Mouse (Mus musculus) CD4-positive, CD25-positive, alpha-beta regulatory T cell, adult 4 months (primary cell): Measurements from ENCODE around the gene Tpt1. TPM values are rescaled to one million over a fixed set of nuclear protein-coding genes. Genes with fewer than 3 reads are reported as not detected.
"Not testable (repeated sequence)": the region's sequence is repeated elsewhere in the genome, so short reads cannot be mapped to it uniquely, and the experiment has no call there.

Source experiments
- ATAC-seq: one replicate; pipeline ENCODE4 v1.8.0; 2017
- polyA plus RNA-seq, 2 experiments: library from polyadenylated mRNA; unstranded; fragments of 100-300 nt; shearing (Covaris generic); gene quantifications; one replicate each; pipeline ENCODE4 v1.2.1; 2017

The Tpt1 gene
- 1,000 to 10,000 TPM; 1,301 to 2,015 TPM for polyA plus RNA-seq

DNA sequence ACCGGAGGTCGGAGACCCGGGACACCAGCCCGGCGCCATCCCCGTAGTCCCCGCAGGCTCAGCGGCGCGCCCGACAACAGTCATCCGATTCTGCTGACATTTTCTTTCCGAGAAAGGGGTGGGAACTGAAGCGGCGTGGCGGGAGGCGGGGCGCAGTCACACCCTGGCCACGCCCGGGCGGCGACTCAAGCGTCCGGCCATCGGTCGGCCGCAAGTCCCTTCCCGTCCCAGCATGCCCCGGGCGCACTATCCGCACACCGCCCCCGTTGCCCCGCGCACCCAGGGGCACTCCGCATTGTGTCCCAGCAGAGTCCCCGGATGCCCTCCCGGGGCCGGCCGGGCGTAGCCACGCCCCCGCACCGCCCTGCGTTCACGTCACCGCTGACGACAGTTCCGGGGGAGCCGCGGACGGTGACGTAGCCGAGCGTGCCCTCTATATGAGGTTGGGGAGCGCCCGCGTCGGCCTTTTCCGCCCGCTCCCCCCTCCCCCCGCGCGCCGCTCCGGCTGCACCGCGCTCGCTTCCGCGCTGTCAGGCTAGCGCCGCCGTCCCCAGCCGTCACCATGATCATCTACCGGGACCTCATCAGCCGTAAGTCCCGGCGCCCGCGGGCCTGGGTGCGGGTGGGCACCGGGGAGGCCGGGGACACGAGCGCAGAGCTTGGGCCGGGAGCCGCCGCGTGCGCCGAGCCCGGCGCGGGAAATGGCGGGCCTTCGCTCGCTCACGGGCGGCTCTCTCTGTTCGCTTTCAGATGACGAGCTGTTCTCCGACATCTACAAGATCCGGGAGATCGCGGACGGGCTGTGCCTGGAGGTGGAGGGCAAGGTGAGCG, at the start of gene Tpt1:
Gene Tpt1 (plus strand): TSS at position 227 of the 831 bp plus-strand sequence.
- peak; percentile 87 for ATAC-seq

DNA sequence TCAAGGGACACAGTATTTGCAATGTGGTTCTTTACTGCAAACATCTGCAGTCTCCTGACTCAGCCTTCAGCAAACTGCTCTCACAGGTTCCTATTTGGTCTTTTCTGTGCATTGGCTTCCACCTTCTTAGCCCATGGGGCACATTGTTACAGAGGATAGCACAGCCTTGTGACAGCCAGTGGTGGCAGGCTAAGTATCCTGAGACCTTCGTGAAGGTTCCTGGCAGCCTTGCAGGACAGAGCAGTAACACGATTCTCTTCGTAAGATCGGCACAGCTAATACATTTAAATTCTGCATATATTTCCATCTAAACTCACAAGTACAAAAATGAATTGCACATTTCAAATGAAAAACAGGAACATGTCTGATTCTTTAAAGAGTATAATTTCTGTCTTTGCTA, 49.0 kb upstream of the Tpt1 start:
- no peak for ATAC-seq

DNA sequence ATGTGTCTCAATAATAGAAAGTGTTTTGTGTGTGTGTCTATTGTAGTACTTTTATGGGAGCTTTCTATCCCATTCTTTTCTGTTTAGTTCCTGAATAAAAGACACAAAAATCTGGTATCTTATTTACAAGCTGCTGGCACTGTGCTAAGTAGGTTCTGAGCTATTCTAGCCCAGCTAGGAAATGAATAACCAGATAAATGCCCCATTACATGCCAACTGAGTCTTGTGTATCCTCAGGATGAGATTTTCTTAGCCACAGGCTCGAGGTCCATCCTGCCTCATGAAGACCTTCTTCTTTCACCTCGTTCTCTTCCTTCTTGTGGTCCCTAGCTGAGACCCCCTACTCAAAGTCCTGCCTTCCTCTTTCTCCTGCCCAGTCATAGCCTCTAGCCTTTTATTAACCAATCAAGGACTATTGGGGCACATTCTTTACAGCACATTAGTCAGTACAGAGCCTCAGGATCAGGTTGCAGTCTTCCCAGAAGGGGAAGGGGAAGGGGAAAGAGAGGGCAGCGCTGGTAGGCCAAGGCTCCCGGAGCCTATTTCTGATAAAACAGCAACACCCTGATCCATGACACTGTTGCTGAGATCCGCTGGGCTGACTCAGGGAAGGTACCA, 47.0 kb upstream of the Tpt1 start:
- ATAC-seq, result no peak

DNA sequence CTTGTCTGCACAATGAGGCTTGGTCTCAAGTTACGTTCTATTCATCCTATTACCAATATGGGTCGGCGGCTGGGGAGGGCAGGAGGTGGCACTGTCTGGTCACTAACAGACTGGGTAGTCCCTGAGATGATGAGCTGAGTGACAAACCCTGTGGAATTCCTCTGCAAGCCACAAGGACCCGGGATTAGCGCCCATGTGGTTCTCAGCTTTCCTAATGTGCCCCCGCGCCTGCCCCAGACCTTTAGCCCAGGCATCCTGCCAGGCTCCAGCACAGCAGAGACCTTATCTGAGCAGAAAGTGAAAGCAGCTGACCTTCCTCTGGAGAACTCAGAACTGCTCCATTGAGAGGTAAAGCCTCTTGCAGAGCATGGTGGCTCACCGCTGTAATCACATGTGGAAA, 37.1 kb upstream of the Tpt1 start:
- no peak for ATAC-seq

DNA sequence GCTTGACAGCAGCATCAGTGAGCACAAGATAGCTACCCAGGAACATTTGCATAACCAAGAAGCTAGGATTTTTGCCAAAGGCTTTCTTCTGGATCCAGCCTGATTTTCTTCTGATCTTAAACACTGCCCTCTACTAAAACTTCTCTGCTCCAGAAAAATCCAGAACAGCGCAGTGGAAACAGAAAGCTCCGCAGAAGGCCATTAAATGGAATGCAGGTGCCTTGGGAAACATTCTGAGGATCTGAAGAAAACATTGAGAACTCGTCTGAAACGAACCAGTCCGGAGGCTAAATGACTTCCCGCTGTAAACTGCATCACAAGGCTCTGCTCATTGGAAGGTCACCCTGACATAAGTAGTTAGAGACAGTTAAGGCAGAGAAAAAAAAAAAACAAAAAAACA, 35.0 kb upstream of the Tpt1 start:
- ATAC-seq, result no peak

DNA sequence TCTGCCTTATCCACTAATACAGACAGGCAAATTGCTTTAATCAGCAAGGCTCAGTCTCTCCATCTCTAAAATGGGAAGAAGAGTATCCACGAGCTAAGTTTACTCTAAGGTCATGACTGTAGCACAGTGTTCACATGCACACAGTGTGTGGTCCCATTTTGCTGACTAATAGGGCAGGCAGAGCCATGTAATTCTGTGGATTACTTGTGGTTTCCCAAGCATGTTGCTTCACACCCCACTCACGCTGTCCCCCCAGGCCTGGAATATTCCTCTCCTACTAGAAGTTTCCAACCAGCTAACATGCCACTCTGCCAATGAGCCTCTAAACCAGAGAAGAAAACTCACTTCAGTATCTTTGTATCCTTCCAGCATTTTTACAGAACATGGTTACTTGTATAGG, 26.4 kb upstream of the Tpt1 start:
- no peak for ATAC-seq

DNA sequence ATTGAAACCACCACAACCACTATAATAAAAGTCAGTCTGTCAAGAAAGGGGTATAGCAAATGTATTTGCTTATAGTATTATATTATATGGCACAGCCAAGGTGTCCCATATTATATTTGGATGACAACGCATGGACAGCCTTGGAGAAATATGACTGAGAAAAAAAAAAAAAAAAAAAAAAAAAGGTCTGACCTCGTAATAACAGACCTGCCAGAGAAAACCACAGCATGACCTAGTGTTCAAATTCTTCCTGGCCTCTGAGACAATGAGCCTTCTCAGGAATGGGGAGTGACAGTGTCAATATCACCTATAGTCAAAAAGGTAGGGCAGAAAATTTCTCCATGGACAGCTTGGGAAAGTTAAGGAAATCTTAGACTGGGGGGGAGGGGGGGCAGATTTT, 25.6 kb upstream of the Tpt1 start:
- no peak for ATAC-seq

DNA sequence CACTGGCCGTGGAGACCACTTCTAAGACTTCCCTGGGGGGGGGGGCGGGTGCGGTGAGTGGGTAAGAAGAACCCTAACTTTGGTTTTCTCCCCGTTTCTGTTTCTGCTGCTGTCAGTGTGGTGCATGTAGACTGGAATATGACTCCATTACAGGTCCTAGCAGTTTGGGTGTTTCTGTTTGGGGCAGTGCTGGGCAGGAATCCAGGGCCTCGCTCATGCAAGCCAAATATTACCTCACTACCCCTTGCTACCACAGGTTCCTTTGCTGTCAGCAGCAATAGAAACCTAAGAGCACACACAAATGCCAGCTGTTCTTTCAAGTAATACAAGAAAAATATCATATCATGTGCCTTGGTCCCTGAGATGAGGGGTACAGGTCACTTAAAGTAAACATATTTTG, 24.9 kb upstream of the Tpt1 start:
- no peak for ATAC-seq

DNA sequence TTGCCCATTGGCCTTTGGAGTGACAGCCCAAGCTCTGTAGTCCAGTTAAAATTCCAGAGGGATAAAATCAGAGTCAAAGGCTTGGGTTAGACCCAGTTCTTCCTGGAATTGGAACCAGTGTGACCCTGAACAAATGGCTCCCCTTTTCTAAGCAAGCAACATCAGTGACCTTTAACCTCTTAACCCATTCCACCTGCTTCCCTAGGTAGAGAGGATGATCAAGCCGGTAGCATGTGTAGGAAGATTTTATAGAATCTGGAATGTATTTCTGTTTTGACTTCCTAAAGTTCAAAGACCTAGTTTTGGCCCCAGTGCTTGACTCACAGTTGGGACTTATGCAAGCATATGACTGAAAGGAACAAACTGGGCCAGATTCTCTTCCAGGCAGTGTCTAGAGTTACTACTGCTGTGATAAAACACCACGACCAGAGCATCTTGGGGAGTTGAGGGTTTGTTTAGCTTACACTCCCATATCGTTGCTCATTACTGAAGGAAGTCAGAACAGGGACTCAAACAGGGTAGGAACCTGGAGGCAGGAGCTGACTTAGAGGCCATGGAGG, 18.0 kb upstream of the Tpt1 start:
- ATAC-seq, result no peak

DNA sequence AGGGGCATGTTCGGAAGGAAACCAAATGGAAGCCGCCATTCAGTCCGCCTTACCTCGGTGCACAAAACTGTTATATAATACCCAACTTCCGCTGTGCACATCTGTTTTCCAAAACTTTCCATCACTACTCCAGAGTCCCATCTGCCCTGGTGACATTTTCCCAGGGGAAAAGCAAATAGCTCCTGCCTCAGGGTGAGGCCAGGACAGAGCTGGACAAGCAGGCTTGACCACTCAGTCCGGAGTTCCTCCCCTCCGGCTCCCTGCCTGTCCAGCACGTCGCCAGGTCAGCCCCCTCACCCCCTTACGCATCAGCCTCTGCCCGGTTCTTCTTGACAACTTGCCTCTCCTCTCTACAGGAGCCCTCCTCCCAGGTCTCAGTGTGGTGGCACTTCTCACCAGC, 16.7 kb upstream of the Tpt1 start:
- no peak for ATAC-seq

DNA sequence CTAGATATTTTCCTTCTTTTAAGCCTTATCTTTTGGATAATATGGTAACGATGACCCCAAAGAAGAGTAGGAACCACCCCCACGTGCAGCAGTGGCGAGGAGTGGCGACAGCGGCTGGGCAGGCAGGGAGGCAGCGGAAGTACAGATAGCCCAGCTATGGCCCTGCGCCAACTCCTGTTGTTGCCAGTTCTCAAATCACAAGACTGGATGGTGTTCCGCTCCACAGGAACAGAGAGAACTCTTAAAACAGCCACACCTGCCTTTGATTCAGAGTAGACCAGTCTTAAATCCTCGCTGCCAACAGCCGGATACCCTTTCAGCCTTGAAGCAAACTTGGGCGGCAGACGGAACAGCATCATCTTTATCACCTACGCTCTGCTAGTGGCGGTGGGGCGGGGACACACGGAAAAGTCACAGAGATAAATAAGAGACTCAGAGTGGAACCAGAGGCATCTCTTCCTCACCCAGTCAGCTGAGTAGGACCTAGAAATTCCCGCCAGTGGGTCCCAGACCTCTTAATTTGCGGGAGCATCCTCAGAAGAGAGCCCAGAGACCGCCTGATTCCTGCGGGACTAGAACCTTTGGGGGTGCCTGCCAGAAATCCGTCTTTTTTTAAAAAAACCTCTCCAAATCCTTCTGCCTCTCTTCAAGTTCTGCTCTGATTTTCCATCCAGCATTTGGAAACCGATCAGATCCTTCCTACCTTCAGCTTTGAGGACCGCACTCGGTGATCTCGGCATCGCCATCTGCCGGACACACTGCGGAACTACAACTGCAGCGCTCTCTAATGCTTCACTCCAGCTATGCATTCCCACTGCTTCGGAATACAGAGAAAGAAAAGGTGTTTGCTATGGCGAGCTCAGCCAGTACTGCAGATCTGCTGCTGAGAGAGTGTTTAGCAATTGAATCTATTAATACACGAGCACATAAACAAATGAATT, 15.8 kb upstream of the Tpt1 start:
- ATAC-seq, result peak; percentile 78

DNA sequence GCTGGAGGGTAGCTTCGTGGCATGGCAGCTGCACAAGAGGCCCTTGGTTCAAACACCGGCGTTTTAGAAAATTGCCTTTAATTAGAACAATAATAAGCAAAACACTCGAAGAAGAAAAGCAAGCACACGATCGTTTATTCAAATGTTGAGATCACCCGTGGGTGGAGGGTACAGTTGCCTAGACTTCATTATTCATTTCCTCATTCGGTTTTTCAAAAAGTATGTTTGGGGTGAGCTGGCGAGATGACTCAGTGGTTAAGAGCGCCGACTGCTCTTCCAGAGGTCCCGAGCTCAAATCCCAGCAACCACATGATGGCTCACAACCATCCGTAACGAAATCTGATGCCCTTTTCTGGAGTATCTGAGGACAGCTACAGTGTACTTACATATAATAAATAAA, 15.1 kb upstream of the Tpt1 start:
- ATAC-seq, result not testable (repeated sequence)

DNA sequence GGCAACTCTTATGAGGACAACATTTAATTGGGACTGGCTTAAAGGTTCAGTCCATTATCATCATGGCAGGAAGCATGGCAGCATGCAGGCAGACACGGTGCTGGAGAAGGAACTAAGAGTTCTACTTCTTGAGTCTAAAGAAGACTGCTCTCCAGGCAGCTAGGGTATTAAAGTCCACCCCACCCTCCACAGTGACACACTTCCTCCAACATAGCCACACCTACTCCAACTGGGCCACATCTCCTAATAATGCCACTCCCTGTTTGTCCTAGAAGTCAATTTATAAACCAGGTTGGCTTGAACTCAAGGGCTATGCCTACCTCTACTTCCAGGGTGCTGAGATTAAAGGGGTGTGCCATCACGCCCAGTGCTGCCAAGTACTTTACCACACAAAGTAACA, 12.9 kb upstream of the Tpt1 start:
- no peak for ATAC-seq

DNA sequence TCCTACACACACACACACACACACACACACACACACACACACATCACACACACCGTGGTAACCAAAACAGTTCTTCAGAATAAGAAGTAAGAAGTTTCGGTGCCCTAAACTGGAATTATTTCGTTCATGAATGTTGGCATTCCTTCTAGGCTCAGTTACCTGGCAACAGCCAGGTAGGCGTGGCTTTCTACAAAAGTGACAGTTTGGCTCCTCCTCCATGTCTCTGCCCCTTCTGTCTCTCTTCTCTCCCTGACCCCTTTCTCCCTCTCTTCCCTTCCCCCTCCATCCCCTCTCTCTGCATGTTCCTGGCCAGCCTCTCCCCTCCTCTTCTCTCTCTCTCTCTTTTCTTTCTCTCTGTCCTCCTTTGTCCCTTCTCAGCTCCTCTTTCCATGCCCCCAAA, 11.9 kb upstream of the Tpt1 start:
- no peak for ATAC-seq

DNA sequence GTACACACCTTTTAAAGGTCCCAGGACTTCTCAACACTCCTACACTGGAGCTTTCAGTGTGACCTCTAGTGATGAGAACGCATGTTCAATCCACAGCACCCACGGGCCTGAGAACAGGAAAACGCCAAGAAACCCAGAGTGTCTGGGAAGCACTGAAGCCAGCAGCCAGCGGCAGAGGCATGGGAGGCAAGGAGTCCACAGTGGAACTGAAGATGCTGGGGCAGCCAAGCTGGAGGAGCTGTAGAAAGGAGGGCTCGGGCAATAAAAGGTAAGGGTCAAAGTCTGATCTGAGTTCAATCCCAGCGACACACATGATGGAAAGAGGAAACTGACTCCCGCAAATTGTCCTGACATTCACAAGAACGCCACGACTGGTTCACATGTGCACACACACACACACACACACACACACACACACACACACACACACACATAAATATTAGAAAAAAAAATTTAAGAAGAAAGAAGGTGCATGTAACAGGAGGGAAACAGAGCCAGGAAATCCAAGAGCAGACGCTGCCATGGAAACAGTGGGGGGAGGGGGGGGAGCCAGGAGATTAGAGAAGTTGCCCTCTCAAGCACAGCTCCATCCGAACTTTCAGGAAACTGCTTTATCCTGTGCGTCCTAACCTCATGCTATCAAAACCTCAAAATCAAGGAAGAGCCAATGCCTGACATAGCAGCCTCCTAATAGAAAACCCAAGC, 11.2 kb upstream of the Tpt1 start:
- ATAC-seq, result no peak

DNA sequence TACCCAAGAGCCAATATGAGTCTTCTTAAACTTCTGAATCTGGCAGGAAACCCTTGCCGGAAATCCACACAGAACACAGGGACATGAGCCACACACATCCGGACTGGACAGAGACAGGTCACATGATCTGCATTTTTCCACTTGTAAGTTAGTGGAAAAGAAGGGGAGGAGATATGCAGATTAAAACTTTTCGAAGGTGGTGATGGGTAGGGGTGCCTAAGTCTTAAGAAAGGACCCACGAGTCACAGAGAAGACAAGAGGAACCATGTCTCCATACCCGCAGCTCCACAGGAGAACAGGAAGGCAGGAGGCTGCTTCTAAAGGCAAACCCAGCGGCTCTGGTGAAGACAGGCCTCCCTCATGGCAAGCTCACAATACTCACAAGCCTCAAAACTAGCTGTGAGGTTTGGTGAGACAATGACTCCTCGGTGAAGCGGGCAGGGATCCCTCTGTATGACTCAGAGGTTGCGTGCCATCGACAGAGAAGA, 10.6 kb upstream of the Tpt1 start:
- ATAC-seq, result peak; percentile 73

DNA sequence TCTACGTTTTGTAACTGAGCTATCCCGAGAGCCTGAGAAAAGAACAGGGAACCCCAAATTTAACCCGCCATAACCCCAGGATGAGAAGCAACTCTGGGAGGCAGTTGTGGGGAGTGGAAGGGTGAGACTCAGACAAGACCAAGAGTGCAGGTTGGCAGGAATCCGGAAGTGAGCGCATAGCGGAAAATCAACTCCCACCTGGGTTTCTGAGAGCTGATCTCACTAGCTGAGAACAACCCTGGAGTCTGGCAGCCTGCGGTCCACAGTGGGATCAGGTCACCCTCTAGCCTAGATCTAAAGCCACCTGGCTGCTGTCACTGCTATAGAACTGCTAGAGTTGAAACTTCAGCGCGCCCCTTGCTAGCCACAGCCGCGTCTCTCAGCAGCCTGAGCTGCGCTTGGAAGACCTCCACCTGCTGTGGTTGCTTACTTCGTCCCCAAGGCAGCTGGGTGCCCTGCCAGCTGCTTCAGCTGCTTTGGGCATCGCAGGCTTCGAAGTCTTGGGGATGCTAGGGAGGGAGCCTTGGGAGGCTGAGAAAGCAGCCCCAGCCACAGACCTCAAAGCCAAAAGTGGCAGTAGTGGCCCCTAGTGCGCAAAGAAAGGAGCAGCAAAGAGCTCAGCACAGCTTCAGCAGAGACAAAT, 10.0 kb upstream of the Tpt1 start:
- ATAC-seq, result peak; percentile 73

DNA sequence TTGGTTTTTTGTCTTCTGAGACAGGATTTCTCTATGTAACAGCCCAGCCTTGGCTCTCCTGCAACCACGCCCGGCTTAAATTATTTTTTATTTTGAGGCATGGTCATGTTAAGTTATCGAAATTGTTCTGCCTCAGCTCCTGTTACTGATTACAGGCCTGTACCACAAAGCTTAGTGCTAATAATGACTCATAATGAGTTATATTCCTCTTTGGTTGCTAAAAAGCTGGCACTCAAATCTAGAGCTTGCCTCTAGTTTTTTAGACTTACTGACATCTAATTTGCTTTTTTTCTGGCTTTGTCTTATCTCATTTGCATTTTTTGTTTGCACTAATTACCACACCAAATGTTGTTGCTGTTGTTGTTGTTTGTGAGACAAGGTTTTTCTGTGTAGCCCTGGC, 8.3 kb upstream of the Tpt1 start:
- no peak for ATAC-seq

DNA sequence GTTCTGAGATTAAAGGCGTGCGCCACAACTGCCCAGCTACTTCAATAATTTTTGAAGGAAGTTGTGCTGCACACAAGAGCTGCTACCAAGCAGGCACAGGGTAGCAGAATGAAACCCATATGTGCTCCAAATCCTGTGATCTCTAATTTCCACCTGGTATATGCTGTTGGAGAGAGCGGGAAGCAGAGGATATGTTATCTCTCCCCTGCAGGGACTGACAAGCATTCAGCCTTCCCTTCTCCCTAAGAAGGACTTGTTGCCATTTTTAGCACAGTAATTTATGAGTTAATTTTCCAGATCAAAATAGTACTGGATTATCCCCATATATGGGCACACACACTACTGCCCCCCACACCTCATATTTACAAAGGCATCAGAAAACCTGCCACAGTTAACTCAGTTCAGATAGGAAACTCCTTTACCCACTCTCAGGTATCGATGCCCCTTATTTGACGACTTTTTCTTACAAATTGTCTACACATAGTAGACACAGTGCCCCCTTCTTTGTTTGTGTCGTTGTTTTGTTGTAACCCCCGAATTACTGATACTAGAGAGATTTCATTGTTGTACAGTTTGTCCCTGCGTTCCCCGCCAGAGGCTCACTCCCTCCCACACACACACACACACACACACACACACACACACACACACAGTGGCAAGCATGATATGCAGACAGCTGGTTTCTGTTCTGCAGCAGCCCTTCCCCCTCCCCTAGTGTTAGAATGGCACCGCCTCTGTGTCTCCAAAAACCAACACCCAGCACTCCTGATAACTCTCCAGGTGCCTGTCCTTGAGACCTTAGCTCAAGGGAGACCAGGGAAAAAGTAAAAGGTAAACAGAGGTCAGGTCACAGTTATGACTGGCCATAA, 7.6 kb upstream of the Tpt1 start:
- ATAC-seq, result no peak

DNA sequence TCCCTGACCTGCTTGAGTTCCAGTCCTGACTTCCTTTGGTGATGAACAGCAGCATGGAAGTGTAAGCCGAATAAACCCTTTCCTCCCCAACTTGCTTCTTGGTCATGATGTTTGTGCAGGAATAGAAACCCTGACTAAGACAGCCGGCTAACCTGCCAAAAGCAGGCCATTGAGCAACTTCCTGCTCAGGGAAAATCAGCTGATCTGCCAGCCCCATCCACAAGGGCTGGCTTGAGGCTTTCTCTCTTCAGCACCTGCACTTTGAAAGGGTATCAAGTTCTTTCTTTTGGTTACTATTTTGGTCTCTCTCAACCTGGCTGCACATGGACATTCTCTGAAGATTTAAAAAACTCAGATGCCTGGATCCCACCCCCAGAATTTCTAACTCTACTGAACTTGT, 3.1 kb upstream of the Tpt1 start:
- ATAC-seq, result not testable (repeated sequence)
